Comparison of ENCODE assay signal across 20 mouse cellular contexts in the genomic region with DNA sequence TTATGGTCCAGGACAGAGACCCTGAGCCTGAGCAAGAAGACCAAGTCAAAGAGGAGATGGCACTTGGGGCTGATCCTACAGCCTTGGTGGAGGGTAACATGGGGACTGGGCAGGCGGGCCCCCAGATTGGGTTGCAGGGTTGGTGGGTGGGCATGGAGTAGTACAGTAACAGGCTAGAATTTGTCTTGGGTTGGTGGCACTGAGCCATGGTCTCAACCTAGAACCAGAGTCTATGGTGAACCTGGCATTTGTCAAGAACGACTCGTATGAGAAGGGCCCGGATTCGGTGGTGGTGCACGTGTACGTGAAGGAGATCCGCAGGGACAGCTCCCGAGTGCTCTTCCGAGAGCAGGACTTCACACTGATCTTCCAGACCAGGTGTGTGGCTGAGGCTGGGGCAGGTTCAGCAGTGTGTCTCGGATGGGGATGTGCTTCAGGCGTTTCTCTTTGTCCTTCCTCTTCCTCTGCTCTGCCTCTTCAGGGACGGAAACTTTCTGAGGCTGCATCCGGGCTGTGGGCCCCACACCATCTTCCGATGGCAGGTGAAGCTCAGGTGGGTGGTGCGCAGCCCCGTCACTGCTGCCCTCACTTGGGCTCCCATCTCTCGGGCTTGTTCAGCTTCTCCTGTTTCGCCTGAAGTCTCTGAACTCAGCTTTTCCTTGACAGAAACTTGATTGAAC. TPM values are rescaled to one million over a fixed set of nuclear protein-coding genes. Genes with fewer than 3 reads are reported as not detected.
"Had no signal": no experiment of that assay in that cellular context is flagged by ENCODE, and none has a peak within 500 bp of the region (broad histone marks: within the 10 kb centered on the region; RNA-seq: fewer than 3 reads in every experiment).

No protein-coding gene starts in this region.

- H3K27ac ChIP-seq: liver, embryonic 15.5 days; lung, embryonic 15.5 days; macrophage; midbrain, embryonic 12.5 days; stomach, embryonic 15.5 days; stomach, postnatal 0 days had no signal

- DNase-seq: liver, postnatal 0 days; lung, adult 2 months; lung, postnatal 14 days; lung, postnatal 36 days; midbrain, embryonic 14.5 days; right cerebral cortex, postnatal 14 days; thymus, adult 2 months; thymus, postnatal 25 days; thymus, postnatal 4 days had no signal

- H3K27me3 ChIP-seq: liver, embryonic 15.5 days; lung, embryonic 15.5 days; megakaryocyte, embryonic 14.5 days; midbrain, embryonic 12.5 days; stomach, embryonic 15.5 days had no signal

- H3K4me3 ChIP-seq: liver, embryonic 15.5 days; lung, embryonic 15.5 days; megakaryocyte, embryonic 14.5 days; midbrain, embryonic 12.5 days; stomach, embryonic 15.5 days had no signal

- ATAC-seq: liver, postnatal 0 days; lung, postnatal 0 days; midbrain, embryonic 16.5 days had no signal

- H3K9me3 ChIP-seq: liver, embryonic 15.5 days; lung, embryonic 15.5 days; megakaryocyte, embryonic 14.5 days; midbrain, embryonic 12.5 days; stomach, embryonic 15.5 days had no signal

- H3K9ac ChIP-seq: liver, embryonic 15.5 days; liver, postnatal 0 days; lung, embryonic 15.5 days; midbrain, embryonic 12.5 days; stomach, embryonic 15.5 days had no signal

- H3K4me2 ChIP-seq: liver, embryonic 15.5 days; lung, embryonic 15.5 days; midbrain, embryonic 12.5 days; stomach, embryonic 15.5 days had no signal

RNA-seq across cellular contexts. Expression of gene Lamb2, which starts 14.8 kb away (rescaled TPM):
- total RNA-seq: monocyte, adult 5-6 weeks; neutrophil, adult 5-6 weeks had no signal
